Mouse (Mus musculus) lung, postnatal 14 days (tissue): ENCODE data around the gene Os9.
"Not testable (repeated sequence)": the region's sequence is repeated elsewhere in the genome, so short reads cannot be mapped to it uniquely, and the experiment has no call there.

Experiments
- DNase-seq: peaks from one replicate; pipeline ENCODE4 v3.0.0; 2021

Os9 gene

DNA sequence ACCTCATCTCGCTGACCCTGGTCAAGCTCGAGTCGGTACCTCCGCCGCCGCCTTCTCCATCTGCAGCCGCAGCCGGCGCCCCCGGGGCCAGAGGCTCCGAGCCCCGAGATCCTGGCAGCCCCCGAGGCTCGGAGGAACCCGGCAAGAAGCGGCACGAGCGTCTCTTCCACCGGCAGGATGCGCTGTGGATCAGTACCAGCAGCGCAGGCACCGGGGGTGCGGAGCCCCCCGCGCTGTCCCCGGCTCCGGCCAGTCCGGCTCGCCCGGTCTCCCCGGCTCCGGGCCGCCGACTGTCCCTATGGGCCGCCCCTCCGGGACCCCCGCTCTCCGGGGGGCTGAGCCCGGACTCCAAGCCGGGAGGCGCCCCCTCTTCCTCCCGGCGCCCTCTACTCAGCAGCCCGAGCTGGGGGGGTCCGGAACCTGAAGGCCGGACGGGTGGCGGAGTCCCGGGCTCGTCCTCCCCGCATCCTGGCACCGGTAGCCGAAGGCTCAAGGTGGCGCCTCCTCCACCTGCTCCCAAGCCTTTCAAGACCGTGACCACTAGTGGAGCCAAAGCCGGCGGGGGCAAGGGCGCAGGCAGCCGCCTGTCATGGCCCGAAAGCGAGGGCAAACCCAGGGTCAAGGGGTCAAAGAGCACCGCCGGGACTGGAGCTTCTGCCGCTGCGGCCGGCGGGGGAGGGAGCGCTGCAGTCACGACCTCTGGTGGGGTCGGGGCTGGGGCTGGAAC is 41.1 kb downstream of the Os9 start:
- no peak for DNase-seq

DNA sequence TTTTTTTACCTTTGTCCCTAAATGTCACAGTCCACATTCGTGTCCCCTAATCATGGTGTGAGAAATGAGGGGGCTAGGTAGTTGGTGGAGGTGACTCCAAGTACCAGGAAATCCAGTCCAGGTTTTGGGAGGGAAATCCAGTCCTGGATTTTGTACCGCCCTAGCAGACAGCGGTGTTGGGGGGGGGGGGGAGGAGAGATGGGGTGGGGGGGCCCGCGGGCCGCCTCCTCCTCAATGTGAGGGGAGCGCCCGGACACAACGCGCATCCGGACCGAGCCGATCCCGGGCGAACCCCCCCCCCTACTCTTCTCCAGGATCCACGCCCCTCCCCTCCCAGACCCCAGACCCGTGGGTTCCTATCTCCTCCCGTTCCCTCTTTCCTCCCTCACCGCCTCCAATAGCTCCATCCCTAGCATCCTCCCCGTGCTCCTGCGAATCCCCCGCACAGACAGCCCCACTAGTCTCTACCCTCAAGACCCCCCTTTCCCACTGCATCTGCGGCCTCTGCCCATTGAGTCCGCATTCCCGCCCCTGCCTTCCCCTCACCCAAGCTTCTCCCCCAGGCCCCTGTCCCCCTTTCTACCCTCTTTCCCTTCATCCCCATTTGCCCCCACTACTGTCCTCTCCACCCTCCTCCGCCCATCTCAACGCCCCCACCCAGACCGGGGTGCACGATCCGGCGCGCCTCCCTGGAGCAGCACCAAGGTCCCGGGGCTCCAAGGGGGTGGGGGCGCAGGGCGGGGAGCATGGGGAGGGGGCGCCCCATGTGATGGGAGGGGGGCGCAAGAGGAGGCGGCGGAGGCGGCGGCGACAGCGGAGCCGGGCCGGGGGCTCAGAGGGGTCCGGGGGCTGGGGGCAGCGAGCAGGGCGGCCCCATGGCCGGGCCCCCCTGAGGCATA is 42.0 kb downstream of the Os9 start:
- DNase-seq: no peak

DNA sequence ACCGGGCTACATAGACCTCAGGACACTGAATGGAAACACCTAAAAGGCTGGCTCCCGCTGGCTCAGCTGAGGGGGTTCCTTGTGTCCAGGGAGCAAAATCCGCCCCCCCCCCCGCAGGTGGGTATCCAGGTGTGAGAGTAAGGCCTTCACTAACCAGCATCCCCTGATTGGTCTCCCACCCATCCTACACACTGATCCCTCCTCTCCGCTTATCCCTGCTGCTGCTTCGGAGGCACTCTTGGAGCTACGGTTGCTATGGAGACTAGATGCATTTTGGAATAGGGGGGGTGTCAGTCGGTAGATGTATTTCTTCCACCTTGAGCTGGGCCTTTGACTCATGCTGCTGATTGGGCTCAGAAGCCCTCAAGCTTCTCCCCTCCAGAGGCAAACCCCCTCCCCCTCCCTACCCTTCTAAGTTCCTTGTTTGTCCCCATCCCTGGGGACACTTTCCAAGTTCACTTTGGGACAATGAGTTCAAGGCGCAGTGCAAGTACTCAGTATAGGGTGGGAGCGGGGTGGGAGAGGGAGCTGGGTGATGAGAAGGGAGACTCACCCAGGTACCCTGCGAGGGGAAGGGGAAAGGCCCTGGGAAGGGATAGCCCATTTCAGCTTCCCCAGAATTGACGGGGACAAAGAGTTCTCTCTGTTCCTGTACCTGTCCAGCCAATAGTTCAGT is 42.8 kb downstream of the Os9 start:
- DNase-seq: no peak

DNA sequence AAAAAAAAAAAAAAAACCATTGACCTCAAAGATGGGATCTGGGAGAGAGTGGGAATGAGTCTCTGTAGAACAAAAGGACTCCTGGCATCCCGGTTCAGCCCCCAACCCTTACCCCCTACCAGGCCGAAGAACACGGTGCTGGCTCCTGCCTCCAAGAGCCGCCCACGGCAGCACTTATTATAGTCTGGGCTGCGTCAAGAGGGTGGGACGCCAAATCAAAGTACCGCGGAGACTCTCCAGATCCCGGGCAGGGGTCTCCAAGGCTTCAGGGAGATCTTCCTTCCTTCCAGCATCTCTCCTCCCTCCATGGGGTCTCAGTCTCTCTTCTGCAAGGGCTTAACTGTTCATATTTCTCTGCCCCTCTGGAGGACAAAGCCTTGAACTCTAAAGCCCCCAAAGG is 43.4 kb downstream of the Os9 start:
- DNase-seq: no peak

DNA sequence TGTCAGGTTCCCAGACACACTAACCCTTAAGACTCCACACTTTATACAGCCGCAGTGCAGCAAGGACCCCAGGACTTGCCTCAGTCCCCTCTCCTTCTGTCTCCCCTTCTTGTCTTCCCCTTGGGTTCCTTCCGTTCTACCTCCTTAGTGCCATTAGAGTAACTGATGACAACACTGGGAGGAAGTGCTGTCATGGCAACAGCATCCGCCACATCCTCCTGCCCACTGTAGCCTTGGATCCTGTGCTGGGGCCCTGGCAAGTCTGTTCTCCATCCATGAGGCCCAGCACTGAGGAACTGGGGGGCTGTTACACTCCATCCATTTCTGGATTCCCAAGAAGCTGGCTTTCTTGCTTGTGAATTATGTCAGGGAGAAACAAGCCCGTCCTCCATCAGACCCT is 44.8 kb downstream of the Os9 start:
- no peak for DNase-seq

DNA sequence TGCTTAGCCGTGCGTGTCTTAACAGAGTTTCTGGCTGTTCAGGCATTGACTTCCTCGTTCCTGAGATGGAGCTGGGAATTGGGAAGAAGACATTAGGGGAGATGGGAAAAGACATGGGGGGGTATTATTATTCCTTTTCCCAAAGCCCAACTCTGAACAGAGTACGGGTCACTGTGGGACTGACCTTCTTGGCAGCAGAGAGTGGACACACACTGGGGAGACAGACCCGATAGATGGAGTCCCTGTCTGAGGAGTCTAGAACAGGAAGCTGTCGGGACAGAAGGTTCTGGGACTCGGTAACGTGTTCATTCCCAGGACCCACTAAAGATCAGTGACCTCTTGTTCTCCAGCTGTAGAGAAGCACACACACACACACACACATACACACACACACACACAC is 45.3 kb downstream of the Os9 start:
- no peak for DNase-seq

DNA sequence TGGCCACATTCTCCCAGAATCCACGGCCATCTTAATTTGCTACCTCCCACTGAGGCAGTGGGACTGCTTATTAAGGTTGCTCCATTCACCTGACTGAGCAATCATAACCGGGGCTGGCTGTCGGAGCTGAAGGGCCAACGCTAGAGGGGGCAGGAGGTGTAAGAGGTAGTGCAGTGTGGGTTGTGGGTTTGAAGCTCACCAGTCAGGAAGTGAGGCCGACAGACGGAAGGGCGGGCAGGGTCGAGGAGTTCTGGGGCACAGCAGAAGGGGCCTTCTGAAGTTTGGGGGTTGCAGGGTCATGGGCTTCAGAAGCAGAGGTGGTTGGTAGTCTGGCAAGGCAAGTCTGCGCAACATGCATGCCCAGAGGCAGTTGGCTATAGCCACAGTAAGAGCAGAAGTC is 45.9 kb downstream of the Os9 start, which contains the start of gene Agap2:
Gene Agap2, plus strand, starts transcription at position 205 of the 400 bp plus-strand sequence.
- DNase-seq: no peak

DNA sequence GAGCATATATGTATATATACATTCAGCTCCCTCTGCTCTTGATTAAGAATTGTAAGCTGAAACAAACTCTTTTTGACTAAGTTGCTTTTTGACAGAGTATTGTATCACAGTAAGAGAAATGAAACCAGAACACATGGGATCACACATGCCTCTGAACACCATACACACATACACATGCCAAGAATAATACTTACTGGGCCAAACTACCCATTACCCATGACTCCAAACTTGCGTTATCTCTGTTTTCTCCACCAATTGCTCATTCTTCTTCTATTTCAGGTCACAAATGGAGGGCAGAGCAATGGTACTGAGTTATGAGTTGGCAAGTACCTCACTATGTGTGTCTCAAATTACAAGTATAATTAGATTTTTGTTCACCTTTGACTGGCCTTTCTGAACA is 47.0 kb downstream of the Os9 start:
- no peak for DNase-seq

DNA sequence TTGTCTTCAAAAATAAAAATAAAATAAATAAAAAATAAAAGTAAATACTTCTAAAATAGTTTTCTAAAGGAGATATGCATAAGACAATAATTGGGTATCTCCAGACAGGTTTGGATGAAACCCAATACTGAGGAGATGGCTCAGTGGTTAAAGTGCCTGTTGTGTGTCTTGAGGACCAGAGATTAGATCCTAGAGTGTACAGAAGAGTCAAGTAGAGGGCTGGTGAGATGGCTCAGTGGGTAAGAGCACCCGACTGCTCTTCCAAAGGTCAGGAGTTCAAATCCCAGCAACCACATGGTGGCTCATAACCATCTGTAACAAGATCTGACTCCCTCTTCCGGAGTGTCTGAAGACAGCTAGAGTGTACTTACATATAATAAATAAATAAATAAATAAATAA is 48.0 kb downstream of the Os9 start:
- DNase-seq: not testable (repeated sequence)

DNA sequence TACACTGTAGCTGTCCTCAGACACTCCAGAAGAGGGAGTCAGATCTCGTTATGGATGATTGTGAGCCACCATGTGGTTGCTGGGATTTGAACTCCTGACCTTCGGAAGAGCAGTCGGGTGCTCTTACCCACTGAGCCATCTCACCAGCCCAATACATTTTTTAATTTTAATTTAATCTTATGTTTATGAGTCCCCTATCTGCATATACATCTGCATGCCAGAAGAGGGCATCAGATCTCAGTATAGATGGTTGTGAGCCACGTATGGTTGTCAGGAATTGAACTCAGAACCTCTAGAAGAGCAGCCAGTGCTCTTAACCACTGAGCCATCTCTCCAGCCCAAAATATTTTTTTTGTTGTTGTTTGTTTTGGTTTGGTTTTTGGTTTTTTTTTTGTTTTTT is 48.7 kb downstream of the Os9 start:
- not testable (repeated sequence) for DNase-seq

DNA sequence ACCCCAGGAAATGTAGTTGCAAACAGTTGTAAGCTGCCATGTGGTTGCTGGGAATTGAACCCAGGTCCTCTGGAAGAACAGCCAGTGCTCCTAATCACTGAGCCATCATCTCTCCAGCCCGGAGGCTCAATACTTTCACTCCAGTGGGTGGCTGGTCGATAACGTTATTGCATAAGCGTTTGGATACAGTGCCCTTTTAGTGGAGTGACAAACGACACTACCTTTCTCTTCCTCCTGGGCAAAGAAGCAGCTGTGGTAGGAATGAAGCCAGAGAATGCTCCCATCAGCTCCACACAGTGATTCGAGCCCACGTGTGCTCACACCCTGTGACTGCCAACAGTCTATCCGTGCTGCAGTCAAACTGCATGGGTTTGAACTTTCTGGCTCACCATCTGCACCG is 49.7 kb downstream of the Os9 start:
- no peak for DNase-seq

DNA sequence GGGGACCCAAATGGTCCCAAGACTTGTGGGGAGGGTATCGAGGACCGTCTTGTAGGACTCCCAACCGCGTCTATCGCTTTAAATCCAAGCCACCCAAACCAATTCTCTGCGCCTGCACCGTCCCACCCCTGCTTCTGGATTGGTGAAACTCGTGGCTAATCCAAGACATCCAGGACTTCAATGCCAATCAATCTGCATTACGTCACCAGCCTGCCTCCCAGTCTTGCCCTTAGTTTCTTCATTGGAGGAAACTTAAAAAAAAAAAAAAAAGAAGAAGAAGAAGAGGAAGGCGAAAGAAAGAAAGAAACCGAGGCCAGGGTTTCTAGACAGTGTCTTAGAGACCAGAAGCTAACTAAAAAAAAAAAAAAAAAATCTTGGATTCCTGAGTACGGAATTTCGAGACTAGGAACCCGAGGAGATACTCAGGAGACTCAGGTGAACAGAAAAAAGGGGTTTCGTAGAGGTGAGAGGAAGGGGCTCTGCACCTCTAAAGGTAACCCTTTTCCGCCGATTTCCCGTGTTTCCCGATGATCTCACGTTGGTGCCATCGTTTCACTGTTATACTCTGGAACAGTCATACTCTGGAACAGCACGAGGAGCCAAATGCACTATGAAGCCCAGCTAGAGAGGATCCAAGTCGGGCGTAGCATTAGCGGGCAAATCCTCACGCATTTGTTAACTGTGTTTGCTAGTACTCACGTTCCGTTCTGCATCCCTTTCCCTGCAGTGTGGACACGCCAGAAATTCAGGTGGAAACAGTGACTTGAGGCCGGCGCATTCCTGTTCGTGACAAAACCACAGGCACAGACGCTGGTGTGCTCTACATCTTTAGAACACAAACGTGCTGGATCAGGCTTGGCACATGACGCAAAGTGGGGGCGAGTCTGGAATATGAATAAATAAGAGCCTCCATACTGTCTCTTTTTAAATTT is 50.5 kb downstream of the Os9 start, which contains the start of gene Tspan31:
Gene Tspan31, minus strand, starts transcription at position 75 of the 932 bp plus-strand sequence.
- peak; percentile 88 for DNase-seq

DNA sequence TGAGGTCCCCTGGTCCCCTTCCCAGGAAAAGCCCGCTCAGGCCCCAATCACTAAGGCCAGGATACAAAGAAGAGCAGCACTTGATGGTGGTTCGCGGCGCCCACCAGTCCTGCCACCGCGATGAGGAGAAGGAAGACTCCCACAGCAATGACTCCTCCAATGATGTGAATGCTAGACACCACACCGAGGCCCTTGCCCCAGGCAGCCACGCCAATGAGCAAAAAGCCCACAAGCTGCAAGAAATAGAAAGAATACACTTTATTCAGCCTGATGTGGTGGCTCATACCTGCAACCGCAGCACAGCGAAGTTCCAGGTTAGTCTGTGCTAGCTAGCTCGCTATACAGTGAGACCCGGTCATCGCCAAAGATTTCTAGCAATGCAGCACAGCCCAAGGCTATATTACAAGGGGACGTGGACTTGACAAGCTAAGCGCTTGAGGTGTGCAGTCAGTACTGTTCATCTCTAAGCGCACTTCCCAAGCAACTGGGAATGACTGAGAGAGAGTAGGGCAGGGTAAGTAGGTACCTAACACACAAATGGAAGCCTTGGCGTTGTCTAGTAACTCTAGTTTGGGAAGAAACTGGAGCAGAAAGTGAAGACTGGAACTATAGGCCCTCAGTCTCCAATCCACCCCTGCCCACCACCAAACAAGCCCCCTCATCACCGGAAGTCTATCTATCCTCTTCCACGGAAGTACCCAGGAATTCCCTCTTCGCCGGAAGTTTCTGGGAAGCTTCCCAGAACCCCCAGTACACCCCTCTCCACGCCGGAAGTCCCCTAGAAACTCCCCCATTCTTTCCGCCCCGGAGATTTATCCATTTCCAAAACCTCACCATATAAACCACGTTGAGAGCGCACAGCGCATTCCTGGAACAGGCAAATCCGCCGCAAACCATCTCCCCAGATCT is 51.4 kb downstream of the Os9 start:
- no peak for DNase-seq

DNA sequence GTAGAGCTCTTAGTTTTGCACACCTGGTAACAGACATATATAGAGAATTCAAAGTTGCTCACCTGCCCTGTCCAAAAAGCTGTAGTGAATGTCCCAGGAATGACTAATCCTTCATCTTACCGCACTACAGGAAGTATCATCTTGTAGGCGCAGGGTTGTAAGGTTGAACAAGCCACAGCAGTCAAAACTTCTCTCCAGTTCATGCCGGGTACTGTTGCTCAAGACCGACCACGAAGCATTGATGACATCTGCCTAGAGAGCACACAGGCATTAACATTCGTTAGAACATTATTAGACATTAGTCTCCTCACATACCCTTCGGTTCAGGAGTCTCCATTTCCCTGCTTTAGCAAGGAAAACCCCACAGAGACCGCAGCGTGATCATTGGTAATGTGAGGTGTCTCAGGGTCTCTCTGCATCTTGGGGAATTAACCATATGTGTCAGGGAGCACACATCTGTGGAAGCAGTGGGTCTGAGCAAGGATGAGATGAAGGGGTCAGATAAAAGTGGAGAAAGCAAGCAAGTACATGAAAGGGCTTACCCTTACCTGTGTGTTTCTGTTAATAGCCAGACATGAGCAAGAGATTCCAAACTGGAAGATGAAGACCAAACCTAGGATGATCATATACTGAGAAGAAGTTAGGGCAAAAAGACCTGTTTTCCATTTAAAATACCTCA is 52.4 kb downstream of the Os9 start:
- DNase-seq: no peak

DNA sequence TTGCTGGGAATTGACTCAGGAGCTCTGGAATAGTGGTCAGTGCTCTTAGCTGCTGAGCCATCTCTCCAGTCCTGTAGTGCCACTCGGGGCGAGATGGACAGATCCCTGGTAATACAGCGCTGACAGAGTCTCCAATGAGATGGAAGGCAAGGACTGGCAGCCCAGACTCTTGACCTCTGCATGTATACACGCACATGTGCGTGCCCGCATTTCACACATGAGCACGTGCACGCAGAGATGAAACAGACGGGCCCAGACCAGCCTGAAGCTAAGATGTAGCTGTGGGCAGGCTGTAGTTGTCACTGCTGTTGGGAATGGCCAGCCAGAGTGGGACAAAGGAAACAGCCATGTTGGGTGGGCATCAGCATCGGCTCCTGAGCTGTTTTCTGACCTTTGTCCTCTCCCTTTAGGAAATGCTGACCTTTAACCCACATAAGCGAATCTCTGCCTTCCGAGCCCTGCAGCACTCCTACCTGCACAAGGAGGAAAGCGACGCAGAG is 54.4 kb downstream of the Os9 start:
- no peak for DNase-seq

DNA sequence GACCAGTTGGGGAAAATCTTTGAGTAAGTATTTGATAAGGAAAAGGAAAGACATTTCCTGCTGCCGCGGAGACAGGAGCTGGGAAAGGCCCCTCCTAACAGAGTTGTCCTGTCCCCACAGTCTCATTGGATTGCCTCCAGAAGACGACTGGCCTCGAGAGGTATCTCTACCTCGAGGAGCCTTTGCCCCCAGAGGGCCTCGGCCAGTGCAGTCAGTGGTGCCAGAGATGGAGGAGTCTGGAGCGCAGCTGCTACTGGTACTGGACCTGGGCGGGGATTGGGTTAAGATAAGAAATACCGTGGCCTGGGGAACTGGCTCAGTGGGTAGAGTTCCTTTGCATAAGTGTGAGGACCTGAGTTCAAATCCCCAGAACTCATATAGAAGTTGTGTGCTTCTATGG is 55.0 kb downstream of the Os9 start:
- no peak for DNase-seq

DNA sequence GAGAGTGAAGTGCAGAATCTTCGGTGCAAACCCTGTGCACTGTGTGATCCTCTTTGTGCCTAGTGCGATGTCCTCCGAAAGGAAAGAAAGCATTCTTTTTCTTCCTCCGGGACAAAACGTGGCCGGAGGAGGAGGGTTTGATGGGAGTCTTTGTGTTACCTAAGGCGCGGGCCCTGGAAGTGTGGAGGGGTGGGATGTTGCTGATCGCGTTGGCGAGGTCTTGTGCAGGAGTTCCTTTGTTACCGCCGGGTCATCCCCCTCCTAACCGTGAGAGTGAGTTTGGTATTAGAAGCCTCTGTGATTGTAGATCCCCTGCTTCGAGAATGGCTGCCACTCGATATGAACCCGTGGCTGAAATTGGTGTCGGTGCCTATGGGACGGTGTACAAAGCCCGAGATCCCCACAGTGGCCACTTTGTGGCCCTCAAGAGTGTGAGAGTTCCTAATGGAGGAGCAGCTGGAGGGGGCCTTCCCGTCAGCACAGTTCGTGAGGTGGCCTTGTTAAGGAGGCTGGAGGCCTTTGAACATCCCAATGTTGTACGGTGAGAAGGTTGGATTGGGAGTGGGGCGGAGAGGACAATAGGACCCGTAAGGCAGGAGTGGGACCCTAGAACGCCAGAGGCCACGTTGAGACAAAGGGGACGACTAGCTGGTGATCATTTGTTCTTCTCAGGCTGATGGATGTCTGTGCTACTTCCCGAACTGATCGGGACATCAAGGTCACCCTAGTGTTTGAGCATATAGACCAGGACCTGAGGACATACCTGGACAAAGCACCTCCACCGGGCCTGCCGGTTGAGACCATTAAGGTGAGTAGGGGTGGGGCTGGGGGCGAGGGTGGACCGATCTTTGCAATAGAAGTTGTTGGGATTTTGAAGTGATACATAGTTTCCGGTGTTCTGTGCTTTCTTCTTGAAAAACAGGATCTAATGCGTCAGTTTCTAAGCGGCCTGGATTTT is 56.7 kb downstream of the Os9 start:
- no peak for DNase-seq

DNA sequence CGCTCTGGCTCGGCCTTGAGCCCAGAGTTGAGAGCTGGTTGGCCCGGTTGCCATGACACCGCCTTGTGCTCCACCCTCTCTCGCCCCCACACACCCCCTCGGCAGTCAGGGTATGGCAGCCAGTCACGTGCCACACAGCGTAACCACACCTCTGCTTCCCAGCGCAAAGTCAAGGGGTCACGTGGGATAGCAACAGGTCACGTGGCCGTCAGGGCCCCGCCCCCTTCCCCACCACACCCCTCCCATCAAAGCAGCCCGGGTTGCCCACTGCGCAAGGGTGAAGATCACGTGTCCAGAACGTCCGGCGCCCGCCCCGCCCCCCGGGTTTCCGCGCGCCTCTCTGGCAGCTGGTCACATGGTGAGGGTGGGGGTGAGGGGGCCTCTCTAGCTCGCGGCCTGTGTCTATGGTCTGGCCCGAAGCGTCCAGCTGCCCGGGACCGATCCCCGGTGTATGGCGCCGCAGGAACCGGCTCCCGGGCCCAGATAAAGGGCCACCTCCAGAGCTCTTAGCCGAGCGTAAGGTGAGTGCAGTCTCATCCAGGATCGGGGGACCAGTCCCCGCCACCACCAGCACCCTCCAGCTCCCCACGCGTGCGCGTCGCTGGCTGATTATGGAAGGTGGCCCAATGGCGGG is 57.6 kb downstream of the Os9 start, which contains the start of gene Cdk4:
Gene Cdk4, plus strand, starts transcription at position 296 of the 634 bp plus-strand sequence.
- peak; percentile 98 for DNase-seq

DNA sequence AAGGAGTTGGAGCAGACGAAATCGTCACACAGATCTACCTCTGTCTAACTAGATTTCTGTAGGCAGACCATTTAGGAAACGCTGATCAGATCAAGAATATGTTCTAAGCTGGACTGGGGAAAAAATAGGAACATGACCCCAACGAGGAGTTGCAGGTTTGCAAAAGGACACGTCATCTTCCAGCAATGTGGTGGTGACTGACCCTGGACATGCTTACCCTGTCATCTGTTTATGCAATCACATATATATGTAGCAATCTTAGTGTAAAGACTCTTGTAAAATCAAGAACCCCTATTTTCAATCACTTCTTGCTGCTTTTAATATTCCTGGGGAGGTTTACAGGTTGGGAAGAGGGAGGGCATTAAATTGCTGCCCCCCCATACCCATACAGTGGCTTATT is 58.4 kb downstream of the Os9 start:
- DNase-seq: no peak
